Mouse (Mus musculus) erythroblast, embryonic 14.5 days (primary cell): ENCODE data around the gene Arhgef3.

Experiments
- GATA1 ChIP-seq: IDR thresholded peaks from 2 replicates; pipeline ENCODE4 v1.6.1; 2012; ENCODE audit warnings: low read length, inconsistent platforms, mixed read lengths
- TAL1 ChIP-seq: IDR thresholded peaks from 3 replicates; pipeline ENCODE4 v1.6.1; 2012; ENCODE audit warnings: low read length, inconsistent platforms, mixed read lengths

GRCm38 (mm10) chr14:27118546-27118945 lies 3.8 kb downstream of the Arhgef3 start:
- TF ChIP-seq TAL1: no peak
- no peak for TF ChIP-seq GATA1
